9 mouse cellular contexts compared by ENCODE assay signal in the genomic region with DNA sequence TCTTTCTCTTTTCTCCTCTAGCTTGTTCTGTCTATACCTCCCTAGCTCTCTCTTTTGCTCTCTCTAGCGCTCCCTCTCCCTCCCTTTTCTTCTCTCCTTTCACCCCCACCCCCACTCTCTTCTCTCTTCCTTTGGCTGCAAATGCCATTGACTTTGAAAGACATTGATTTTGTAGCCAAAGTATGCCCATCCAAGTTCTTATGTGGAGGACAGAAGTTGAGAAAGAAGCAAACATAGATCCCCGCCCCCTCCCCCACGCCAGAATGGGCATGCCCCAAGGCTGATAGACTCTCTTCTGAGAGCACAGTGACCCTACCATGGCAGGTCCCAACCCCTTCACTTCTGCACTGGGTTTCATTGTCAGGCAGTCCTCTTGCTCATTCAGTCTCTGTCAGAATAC. TPM values are rescaled to one million over a fixed set of nuclear protein-coding genes. Genes with fewer than 3 reads are reported as not detected.
DNase-seq lines count a peak whose midpoint lies in the region; ATAC-seq lines count a peak whose summit lies in the region.
"Had no signal": no experiment of that assay in that cellular context is flagged by ENCODE, and none has a peak within 500 bp of the region (broad histone marks: within the 10 kb centered on the region; RNA-seq: fewer than 3 reads in every experiment).

No protein-coding gene starts in this region.

- H3K27me3 ChIP-seq in forebrain, embryonic 12.5 days: peaks cover 15% of the 10 kb centered on the region

- H3K27ac ChIP-seq in forebrain, embryonic 12.5 days: no peak overlapping the region

- WGBS in forebrain, embryonic 12.5 days: 16% methylated on average over 3 of the region's 3 CpGs

- ATAC-seq in forebrain, embryonic 12.5 days (ENCODE audit: low FRiP score): no peak
- ATAC-seq: lung, postnatal 0 days had no signal

- H3K4me2 ChIP-seq in forebrain, embryonic 12.5 days: peak overlapping the region; percentile 84

- no peak overlapping the region for H3K9ac ChIP-seq in forebrain, embryonic 12.5 days

- no peaks in the 10 kb centered on the region for H3K36me3 ChIP-seq in forebrain, embryonic 12.5 days (replicated peaks)

- peaks cover 13% of the 10 kb centered on the region for H3K4me1 ChIP-seq in forebrain, embryonic 12.5 days

- peak; percentile 59 for DNase-seq in Muller cell, postnatal 12 days (ENCODE audit: inconsistent ontology term)
- peak; percentile 24 for DNase-seq in brain, adult 2 months (ENCODE audit: low read depth, low spot score)
- DNase-seq in mesoderm, embryonic 11.5 days (ENCODE audit: low read depth, low spot score): peak; percentile 4
- no peak for DNase-seq in urinary bladder, postnatal 10 days (ENCODE audit: low spot score)
- no peak for DNase-seq in gastrocnemius, postnatal 4 days (ENCODE audit: low spot score in 2 of 2)
- DNase-seq in heart, adult 9 months (ENCODE audit: low spot score in 2 of 2): no peak
- DNase-seq: right cerebral cortex, adult 18-20 months had no signal

- H3K9me3 ChIP-seq in forebrain, embryonic 12.5 days: no peaks in the 10 kb centered on the region

- peak overlapping the region; percentile 65 for H3K4me3 ChIP-seq in forebrain, embryonic 12.5 days (replicated peaks)

RNA-seq across cellular contexts. Expression of a gene that starts 28.3 kb away (rescaled TPM):
- polyA plus RNA-seq in forebrain, embryonic 12.5 days (2016; fragmentation: Nextera tagmentation; extraction: Ambion mirVana): 11.2 and 11.9 TPM in 2 replicates
- total RNA-seq in gastrocnemius, postnatal 4 days (2021): 10 to 100 TPM; 15.9 to 20.9 TPM

Comparison
In these comparisons a context has a peak if more than half of its experiments do, and no peak if none do; other contexts are left out.
1. DNase-seq: peak in Muller cell, postnatal 12 days (single experiment), brain, adult 2 months (single experiment) and mesoderm, embryonic 11.5 days (single experiment); none in urinary bladder, postnatal 10 days (single experiment), gastrocnemius, postnatal 4 days (0 of 2) and heart, adult 9 months (0 of 2).